Mouse (Mus musculus) retina, embryonic 14.5 days (tissue): ENCODE measurements around the gene Trir.

Experiments
- DNase-seq: peaks from one replicate; pipeline ENCODE4 v3.0.0-alpha.2; 2015; ENCODE audit warnings: low spot score

Gene Trir

DNA sequence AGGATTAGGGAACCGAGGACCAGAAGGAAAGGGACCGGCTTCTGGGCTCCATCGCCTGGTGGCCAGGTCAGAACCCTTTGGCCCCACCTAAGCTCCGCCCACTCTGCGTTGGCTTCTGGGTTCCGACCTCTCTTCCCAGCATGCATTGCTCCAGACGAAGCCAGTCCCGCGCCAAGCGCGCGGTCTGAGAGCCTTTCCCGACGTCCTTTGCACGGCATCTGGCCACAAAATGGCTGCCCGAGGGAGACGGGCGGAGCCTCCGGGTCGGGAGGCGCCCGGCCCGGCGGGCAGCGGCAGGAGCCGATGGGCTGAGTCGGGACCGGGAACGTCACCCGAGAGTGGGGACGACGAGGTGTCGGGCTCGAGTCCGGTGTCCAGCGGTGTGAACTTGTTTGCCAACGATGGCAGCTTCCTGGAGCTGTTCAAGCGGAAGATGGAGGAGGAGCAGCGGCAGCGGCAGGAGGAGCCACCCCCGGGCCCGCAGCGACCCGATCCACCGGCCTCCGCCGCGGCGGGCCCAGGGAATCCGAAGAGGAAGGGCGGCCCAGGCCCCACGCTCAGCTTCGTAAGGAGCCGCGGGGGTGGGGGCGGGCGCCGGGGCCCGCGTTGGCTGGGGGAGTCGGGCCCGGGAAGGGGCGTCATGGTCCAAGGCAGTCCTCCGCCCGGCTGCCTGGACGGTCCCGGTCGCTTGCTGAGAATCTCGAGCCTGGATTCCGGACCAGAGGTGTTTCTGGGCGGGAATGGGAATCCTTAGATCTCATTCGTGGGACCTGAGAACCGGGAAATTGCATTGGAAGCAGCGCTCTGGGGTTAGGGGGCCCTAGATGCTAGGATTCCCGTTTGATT, at the start of gene Trir:
Gene Trir, plus strand, starts transcription at position 154 of the 846 bp plus-strand sequence.
- DNase-seq: peak; percentile 99

DNA sequence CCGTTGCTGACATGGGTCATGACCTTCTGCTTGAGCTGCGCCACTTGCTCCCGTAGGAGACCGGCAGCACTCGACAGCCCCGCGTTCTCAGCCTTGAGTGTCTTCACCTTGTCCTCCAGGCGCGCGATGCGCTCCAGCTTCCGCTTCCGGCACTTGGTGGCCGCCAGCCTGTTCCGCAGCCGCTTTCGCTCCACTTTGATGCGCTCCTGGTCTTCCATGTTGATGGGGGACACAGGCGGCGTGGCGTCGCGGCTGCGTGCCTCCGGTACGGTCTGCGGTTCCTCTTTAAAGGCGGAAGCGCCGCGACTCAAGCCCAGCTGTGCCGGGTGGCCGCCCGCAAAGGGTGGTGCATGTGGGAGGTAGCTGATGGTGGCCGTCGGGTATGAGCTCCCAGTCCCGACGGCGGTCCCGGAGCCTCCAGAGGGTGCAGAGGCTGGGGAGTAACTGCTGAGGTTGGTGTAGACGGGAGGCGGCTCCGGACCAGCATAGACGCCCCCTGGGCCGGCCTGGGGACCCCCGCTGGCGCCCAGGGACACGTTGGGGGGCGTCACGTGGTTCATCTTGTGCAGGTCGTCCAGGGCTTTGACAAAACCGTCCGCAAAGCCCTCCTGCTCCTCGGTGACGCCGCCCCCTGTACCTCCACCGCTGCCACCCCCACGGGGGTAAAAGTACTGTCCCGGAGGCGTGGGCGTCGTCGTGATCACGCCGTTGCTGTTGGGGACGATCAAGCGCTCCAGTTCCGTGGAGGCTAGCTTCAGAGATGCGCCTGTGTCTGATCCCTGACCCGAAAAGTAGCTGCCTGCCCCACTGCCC, 49.0 kb upstream of the Trir start:
- peak; percentile 56 for DNase-seq

DNA sequence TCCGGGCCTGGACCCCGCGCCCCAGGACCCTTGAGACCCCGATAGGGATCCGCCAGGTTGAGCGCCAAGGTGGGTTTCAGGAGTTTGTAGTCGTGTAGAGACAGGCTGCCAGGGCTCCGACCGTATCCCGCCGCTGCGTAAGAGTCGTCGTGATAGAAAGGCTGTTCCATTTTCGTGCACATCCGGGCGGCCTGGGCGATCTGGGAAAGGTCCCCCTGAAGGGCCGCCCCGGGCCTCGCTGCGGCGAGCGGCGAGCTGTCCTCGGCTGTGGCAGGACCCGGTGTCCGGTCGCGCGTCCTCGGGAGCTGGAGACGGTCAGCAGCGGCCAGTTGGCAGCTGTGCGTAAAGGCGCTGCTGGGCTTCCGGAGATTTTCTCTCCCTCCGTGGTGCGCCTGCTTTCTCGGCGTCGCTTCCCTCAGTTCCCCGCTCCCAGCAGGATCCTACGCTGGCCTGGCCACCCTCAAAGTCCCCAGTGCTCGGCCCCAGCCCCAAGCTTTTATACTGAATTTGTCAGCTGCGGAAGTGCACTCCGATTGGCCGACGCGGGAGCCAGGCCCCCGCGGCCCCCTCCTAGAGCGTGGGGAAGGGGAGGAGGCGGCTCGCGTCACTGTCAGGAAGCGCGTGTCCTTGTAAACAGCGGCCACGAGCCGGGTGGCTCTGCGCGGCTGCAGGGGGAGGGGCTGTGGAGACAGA, 48.2 kb upstream of the Trir start, which contains the start of gene Junb:
Gene Junb, minus strand, starts transcription at position 471 of the 693 bp plus-strand sequence.
- peak; percentile 91 for DNase-seq

DNA sequence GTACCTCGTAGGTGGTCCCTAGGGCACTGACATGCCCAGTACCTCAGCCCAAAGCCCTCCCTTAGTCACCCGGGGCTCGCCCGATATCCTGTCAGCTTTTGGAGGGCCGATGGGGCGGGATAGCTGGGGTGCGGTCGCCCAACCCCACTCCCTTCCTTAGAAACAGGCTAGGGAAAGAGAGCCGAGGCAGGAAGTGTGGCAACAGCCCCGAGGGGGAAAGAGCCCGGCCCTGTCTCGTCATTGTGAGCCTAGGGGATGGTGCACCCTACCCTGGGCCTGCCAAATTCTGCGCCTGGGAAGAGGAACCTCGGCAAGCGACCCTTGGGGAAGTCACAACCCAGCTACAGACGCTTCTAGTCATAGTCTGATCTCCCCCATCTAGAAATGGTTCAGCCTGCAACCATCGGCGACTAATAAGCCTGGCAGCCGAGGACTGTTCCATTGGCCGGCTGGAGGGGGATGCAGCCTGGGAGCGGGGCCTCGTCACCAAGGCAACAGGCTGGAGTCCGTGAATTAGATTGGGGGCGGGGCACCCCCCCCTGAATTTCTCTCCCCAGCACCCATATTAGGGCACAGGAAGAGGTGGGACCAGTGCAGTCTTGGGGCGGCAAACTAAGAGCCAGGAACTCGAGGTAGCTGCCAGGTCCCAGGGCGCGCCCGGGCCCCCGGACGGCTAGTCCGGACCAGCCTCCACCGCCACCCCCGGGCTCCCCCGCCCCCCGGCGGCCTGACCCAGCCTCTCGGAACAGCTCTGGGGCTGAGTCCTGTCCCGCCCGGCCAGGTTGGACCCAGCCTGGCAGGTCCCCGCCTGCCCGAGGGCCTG, 46.8 kb upstream of the Trir start:
- peak; percentile 93 for DNase-seq

DNA sequence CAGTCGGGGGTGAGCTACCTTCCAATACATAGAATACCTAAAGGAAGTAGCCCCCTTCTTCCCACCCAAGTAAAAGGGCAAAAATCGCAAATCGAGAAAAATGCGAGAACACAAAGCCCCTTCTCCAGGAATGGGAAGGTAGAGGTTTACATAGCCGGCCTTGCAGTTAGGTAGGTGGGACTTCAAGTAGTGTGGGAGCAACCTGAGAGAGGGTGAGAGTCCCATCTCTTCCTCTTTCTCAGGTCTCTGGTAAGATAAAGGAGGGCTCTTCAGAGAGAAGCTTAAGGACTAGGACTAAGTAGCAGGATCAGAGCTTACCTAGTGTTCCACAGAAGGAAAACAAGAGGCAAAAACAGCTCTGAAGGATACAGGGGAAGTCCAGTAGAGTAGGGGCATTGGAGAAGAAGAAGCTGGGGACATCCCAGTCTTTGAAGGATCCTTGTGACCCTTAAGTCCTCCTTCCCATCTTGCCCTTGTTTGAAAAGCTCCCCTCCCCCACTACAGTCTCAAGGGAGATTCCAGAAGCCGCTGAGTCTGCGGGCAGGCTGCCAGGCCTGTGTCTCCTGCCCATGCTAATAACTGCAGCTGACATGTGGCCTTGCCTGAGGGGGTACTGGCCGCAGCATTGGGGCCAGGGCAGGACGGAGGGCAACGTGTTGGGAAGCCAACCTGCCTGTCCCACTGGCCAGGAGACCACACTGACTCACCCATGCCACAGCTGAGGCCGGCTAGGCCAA, 45.8 kb upstream of the Trir start:
- DNase-seq: peak; percentile 56

DNA sequence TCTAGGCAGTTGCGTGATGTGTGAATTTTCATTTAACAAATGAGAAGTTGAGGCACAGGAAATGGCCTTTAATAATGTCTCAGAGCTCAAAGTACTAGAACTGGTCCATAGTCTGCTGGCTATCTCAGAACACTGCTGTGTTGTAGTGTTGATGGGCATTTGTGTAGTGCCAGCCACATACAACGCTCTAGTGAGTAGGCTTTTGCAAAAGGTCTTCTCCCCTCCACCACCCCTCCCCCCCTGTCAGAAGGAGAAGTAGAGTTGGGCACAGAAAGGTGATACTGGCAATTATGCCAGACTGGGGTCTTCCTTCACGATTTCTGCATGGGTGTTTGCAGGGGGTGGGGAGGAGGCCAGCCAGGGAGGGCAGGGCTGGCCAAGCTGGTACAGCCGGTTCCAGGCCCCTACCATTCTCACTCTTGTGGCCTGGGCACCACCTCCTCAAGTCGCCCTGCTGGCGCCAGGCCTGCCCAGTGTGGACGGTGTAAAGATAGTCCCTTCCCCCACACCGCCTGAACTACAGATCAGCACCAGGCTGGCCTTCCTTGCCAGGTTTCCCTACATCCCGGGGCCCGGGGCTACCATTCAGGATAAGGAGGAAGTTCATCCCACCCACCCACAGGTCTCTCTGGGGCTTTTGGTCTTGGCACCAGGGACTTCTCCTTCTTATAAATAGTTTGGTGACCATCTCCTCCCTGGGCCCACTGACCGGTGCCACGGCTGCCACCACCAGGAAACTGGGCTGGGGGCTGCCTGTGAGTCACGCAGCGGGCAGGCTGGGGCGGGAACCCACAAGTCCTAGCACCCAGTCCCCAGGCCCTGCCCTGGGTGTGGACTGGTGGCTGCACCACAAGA, 44.8 kb upstream of the Trir start:
- DNase-seq: no peak

DNA sequence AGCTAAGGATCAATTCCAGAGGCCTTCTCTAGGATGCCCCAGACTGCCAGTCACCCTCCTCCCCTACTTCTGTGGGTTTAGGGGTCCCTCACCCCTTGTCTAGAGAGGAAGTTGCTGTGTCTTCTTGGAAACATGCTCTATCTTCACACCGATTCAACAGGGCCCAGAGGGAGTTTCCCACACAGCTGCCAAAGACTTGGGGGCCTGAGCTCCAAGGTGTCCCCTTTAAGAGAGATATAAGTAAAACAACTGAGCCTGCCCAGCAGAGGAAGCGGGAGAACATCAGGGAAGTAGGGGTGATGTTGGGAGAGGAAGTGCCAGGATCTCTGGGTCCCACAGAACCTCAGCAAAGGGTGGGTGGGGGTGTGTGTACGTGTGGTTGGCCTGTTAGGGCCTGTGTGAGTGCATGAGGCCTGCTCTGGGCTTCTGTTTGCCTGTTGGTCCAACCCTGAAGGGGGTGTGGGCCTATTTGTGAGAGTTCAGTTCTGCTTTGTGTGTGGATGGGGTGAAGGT, 44.1 kb upstream of the Trir start:
- no peak for DNase-seq

DNA sequence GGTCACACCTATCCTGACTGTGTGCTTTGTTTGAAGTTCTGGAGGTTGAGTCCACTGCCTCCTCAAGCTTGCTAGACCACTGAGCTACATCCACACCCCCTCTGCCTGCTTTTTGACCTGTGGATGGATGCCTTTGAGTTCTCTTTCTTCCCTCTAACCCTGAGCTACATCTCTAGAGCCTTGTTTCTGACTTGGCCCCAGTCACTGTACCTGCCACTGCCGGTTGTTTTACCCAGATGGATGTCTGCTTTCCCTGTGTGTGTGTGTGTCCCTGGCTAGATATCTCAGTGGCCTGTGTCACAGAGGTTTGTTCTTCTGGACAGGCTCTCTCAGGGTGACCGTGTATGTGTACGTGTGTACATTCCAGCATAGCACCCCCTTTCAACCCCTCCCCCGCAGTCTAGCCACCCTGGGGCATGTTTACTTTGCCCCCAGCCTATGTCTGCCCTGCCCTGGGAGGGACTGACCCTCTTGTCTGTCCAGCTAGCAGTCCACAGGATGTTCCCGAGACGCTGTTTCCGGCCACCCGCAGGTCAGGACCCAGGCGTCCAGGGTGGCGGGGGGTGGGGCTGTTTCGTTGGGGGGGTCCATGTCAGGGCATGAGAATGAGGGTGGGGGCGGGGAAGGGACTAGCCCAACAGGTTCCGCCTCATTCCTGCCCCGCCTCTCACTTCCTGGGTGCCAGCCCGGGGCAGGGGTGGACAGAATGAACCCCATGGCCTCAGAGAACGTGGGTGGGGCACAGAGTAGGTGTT, 42.2 kb upstream of the Trir start:
- DNase-seq: no peak

DNA sequence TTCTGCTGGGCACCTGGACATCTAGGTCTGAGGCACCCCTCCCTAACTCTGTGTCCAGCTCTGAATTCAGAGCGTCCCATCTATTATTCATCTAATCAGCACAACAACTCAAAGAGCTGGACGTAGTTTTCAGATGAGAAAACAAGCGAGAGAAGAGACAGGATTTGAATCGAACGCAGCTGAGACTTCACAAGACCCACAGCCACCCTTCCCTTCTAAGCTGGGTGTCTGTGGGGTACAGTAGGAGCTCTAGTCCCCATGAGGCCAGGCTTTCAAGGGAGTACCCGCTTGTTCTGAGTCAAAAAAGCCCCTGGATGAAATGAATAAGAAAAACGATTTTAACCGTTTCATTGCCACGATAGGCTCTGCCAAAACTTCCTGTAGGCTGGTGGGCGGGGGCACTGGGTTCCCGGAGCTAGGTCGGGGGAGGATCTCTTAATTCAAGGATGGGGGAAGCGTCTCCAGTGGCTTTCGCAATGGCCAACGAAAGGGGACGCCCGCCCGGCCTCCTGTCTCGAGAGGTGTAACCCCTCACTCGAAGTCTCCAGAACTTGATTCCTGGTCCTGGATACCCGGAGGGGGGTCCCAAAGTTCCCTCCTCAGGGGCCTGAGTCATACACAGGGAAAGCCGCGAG, 41.5 kb upstream of the Trir start:
- no peak for DNase-seq

DNA sequence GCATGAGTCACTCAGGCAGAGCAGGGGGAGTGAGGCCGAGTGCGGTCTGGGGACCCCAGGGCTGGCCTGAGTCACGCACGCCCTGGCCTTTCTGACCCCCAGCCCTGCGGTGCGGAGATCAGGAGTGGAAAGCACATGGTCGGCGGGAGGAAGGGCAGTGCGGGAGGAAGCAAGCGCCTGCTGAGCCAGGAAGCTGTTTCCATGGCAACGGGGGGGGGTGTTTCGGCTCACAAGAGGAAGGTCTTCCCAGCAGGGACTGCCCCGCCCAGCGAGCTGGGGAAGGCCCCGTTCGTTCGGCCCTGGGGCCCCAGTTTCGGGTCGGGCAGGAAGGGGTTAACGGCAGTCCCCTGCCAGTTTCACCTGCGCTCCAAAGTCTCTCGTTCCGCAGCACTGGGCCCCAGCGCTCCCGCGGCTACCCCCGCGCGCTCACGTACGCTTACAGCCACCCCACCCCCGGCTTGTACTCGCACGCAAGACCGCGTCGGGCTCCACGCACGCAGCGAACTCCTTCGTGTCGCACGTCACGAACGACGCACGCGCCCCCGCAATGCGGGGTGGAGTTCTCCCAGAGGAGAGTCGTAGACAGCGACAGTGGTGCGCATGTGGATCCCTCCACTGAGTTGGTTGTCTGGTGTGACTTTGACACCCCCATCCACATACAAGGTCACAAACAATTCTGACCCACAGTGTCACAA, 40.8 kb upstream of the Trir start:
- peak; percentile 75 for DNase-seq

DNA sequence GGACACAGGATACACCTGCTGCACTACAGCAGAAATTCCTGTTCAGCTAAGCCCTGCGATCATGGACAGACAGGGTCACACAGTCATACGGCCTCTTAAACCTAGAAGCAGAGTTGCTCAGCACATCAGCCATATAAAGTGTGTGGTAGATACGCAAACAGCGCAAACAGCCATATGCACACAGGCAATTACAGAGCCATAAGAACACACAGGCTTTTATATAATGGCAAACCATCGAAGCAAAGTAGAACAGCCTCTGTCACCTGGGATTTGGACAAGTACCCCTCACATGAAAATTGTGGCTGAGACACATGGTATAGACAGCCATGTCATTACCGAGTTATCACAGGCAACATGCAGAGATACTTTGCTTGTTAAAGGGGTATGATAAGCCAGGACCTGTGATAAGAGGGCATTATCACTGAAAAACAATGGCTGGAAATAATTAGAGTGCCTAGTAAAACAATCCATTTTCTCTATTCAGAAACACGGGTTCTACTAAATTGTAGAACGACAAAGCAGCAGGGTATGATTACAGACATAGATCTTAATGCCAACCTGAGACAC, 40.2 kb upstream of the Trir start:
- no peak for DNase-seq

DNA sequence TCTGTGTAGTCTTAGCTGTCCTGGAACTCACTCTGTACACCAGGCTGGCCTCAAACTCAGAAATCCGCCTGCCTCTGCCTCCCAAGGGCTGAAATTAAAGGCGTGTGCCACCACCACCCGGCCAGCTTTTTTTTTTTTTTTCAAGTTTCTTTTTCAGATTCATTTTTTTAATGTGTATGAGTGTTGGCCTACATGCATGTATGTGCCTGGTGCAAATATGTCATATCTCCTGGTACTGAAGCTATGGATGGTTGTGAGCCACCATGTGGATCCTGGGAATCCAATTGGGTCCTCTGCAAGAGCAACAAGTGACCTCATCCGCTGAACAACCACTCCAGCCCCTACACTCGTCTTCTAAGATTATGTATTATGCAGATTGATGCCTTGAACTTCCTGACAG, 39.2 kb upstream of the Trir start:
- DNase-seq: no peak

DNA sequence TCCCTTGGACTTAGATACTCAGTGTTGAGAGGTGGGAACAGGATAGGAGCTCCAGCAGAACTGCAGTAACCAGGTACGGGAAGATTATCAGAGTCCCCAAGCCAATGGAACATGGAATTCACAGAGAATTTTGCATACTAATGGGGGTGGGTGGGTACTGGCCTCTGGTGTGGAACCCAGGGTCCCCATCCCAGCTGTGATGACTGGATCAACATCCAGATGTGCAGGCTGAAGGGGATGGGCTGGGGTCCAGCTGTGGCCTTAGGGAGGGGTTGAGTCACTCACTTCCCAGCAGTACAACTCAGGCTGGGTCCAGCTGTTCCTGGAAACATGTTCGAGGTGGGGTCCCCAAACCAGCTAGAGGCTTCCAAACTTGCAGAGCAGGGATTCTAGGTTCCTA, 38.7 kb upstream of the Trir start:
- DNase-seq: no peak

DNA sequence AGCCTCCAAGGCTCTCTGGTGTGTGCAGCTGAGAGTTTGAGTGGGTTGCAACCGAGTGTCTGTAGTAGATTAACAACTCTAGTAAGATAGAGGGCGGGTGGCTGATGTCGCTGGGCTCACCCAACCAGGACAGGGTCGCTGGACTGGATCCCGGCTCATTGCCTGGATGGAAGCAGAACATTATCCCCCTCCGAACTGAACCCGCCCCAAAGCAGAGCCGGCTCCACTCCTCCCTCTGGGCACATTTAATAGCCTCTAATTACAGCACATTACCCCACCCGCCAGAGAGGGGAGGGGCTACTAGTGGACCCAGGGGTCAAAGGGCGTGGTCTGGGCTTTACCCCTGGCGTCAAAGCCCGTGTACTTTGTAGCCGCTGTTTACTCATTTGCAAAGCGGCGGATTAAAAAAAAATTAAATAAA, 37.3 kb upstream of the Trir start:
- DNase-seq: no peak

DNA sequence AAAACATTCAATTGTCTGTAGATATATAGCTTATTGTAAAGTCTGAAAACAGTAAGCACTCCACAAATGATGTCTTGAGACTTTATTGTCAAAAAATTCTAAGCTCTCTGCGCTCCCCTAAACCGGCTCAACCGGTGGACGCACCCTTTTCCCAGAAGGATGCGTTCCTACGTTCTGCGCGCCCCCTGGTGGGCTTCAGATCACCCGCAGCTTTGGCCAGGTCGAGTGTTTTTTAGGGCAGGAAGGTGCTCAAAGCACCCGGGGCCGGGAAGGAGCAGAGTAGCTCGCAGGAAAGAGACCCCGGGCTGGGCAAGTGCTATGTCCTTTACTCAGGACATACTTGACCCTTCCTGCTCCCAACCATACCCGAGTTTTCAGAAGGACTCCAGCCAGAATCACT, 36.8 kb upstream of the Trir start:
- peak; percentile 93 for DNase-seq

DNA sequence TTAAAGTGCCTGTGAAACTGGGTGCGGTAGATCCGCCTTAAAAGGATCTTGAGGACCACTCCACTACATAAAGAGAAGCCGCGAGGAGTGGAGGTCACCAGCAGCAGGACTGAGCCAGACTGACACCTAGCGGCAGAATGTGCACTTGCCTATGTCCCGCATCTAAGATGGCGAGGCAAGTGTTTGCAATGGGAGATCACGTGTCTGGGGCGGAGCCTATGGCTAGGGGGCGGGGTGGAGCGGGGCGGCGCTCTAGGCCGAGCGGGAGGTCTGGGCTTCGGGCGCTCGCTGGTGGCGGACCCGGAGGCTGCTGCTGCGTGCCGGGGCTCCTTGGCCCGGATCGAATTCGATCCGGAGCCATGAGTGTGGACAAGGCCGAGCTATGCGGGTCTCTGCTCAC, 36.3 kb upstream of the Trir start, which contains the start of gene Hook2:
Gene Hook2, plus strand, starts transcription at position 255 of the 400 bp plus-strand sequence.
- peak; percentile 99 for DNase-seq

DNA sequence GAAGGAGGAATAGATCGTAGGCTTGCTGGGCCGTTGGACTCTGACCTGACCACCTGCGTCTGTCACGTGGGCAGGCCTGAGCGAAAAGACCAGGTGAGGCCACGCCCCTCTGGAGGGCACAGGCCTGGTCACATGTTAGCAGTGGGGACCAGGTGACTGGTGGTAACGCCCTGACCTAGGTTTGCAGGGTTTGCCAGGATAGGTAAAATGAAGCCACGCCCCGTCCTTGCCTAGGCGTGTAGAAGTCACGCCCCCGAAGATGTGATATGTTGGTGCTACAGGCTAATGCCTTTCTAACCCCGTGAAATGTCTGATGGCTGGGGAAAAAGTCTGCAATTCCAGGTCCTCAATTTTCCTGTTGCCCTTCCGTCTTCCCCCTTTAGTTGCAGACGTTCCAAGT, 35.8 kb upstream of the Trir start:
- no peak for DNase-seq
